Mouse (Mus musculus) ES-Bruce4 (cell line): ENCODE measurements around the gene Rars.

Experiments
- CTCF ChIP-seq: IDR thresholded peaks from one replicate; pipeline ENCODE4 v1.8.1; 2011; ENCODE audit warnings: low read depth, low read length
- POLR2A ChIP-seq: IDR thresholded peaks from one replicate; pipeline ENCODE4 v1.8.1; 2011; ENCODE audit warnings: low read length; ENCODE audit not compliant: insufficient read depth

GRCm38 (mm10) chr11:35769746-35770437 is 64.4 kb downstream of the Rars start:
- TF ChIP-seq CTCF (no peak), POLR2A (no peak)
